Mouse (Mus musculus) liver (tissue): ENCODE measurements around the gene Fam173a.
"Not testable (repeated sequence)": the region's sequence is repeated elsewhere in the genome, so short reads cannot be mapped to it uniquely, and the experiment has no call there.

ENCODE experiments used
- DNase-seq: peaks from one replicate; pipeline ENCODE4 v3.0.0-alpha.2; 2020; ENCODE audit warnings: mixed read lengths

Fam173a gene

GRCm38 (mm10) chr17:25755627-25756377 is 36.9 kb downstream of the Fam173a start:
- DNase-seq, result no peak

GRCm38 (mm10) chr17:25755086-25755485 is 37.6 kb downstream of the Fam173a start:
- DNase-seq, result no peak

GRCm38 (mm10) chr17:25754241-25754640 is 38.5 kb downstream of the Fam173a start, which contains the start of gene Msln:
Gene Msln (minus strand): TSS chr17:25754378.
- DNase-seq, result no peak

- DNase-seq, result peak; percentile 53
Measured at GRCm38 (mm10) chr17:25751446-25751845, 41.3 kb downstream of the Fam173a start.

- no peak for DNase-seq
Measured at GRCm38 (mm10) chr17:25749314-25749713, 43.4 kb downstream of the Fam173a start.

GRCm38 (mm10) chr17:25748238-25748637 is 44.5 kb downstream of the Fam173a start:
- no peak for DNase-seq

GRCm38 (mm10) chr17:25744311-25744710 is 48.4 kb downstream of the Fam173a start:
- no peak for DNase-seq

GRCm38 (mm10) chr17:25743831-25744230 is 48.9 kb downstream of the Fam173a start:
- DNase-seq, result no peak

- DNase-seq, result not testable (repeated sequence)
Measured at GRCm38 (mm10) chr17:25741471-25741870, 51.2 kb downstream of the Fam173a start.
